Mouse (Mus musculus) small intestine, adult 2 months (tissue): ENCODE results near the gene Wdtc1.

Experiments
- CTCF ChIP-seq: fragments of 200-500 bp; IDR thresholded peaks from 2 replicates; pipeline ENCODE4 v1.5.1; 2012; ENCODE audit warnings: low read depth, mild to moderate bottlenecking, control low read depth, inconsistent platforms, low read length, moderate library complexity, mixed read lengths; ENCODE audit not compliant: insufficient replicate concordance, insufficient read length; ENCODE audit errors: extremely low read depth
- POLR2A ChIP-seq: fragments of 200-500 bp; IDR thresholded peaks from 2 replicates; pipeline ENCODE4 v1.6.1; 2012; ENCODE audit warnings: low read depth, mild to moderate bottlenecking, control low read depth, inconsistent platforms, low read length, moderate library complexity

- TF ChIP-seq POLR2A (no peak), CTCF (peak; percentile 57; the same call in 1 of the 2 replicates)
These were observed 9.2 kb downstream of the Wdtc1 start for GRCm38 (mm10) chr4:133344112-133344511.
